Mouse (Mus musculus) CD4-positive naive resting alpha-beta T cell, adult 57 days (primary cell): ENCODE measurements around the gene Krtap4-9. TPM values are rescaled to one million over a fixed set of nuclear protein-coding genes. Genes with fewer than 3 reads are reported as not detected.

Source experiments
- total RNA-seq: library from RNA; stranded (reverse); gene quantifications from one replicate; pipeline ENCODE4 v1.2.4, GENCODE M21; 2023

The Krtap4-9 gene
- not detected for total RNA-seq

GRCm38 (mm10) chr11:99784900-99785299, at the start of gene Krtap4-9:
Gene Krtap4-9, plus strand, starts transcription at chr11:99785200.

GRCm38 (mm10) chr11:99772813-99773212, 12.2 kb upstream of the Krtap4-9 start, which contains the start of gene Gm11595:
Gene Gm11595, minus strand, starts transcription at chr11:99772913.

GRCm38 (mm10) chr11:99780604-99781003, 4.4 kb upstream of the Krtap4-9 start, which contains the start of gene Krtap4-8:
Gene Krtap4-8, minus strand, starts transcription at chr11:99780704.

GRCm38 (mm10) chr11:99793367-99793766, 8.4 kb downstream of the Krtap4-9 start, which contains the start of gene Gm11596:
Gene Gm11596, minus strand, starts transcription at chr11:99793467.

GRCm38 (mm10) chr11:99798832-99799231, 13.8 kb downstream of the Krtap4-9 start, which contains the start of gene Gm11569:
Gene Gm11569, minus strand, starts transcription at chr11:99798932.

GRCm38 (mm10) chr11:99804346-99804745, 19.3 kb downstream of the Krtap4-9 start, which contains the start of gene Gm11554:
Gene Gm11554, minus strand, starts transcription at chr11:99804446.

GRCm38 (mm10) chr11:99809792-99810191, 24.8 kb downstream of the Krtap4-9 start, which contains the start of gene Krtap4-13:
Gene Krtap4-13, minus strand, starts transcription at chr11:99809892.

GRCm38 (mm10) chr11:99815566-99815965, 30.6 kb downstream of the Krtap4-9 start, which contains the start of gene Gm11564:
Gene Gm11564, minus strand, starts transcription at chr11:99815666.

Other genes starting within 250 kb of the Krtap4-9 start
- gene Krt40, start 242.0 kb upstream of the Krtap4-9 start, total RNA-seq: not detected
- not detected for gene Krtap3-3, start 234.3 kb upstream of the Krtap4-9 start, total RNA-seq
- not detected for gene Krtap3-2, start 228.3 kb upstream of the Krtap4-9 start, total RNA-seq
- gene Gm11939, start 225.7 kb upstream of the Krtap4-9 start, total RNA-seq: not detected
- not detected for gene Krtap3-1, start 218.6 kb upstream of the Krtap4-9 start, total RNA-seq
- gene Krtap1-5, start 204.2 kb upstream of the Krtap4-9 start, total RNA-seq: not detected
- not detected for gene Krtap1-4, start 201.5 kb upstream of the Krtap4-9 start, total RNA-seq
- not detected for gene Krtap1-3, start 193.9 kb upstream of the Krtap4-9 start, total RNA-seq
- not detected for gene Krtap9-3, start 187.1 kb upstream of the Krtap4-9 start, total RNA-seq
- not detected for gene Gm11938, start 181.9 kb upstream of the Krtap4-9 start, total RNA-seq
- gene Gm11937, start 175.0 kb upstream of the Krtap4-9 start, total RNA-seq: not detected
- not detected for gene Krtap2-4, start 170.4 kb upstream of the Krtap4-9 start, total RNA-seq
- gene Gm11562, start 164.8 kb upstream of the Krtap4-9 start, total RNA-seq: not detected
- not detected for gene Krtap4-1, start 157.0 kb upstream of the Krtap4-9 start, total RNA-seq
- gene Krtap4-2, start 150.1 kb upstream of the Krtap4-9 start, total RNA-seq: not detected
- not detected for gene Krtap4-7, start 141.1 kb upstream of the Krtap4-9 start, total RNA-seq
- gene Gm11555, start 135.0 kb upstream of the Krtap4-9 start, total RNA-seq: not detected
- not detected for gene Gm11563, start 126.2 kb upstream of the Krtap4-9 start, total RNA-seq
- gene Krtap4-6, start 119.2 kb upstream of the Krtap4-9 start, total RNA-seq: not detected
- gene Gm14190, start 94.5 kb upstream of the Krtap4-9 start, total RNA-seq: not detected
- not detected for gene Gm14180, start 50.9 kb upstream of the Krtap4-9 start, total RNA-seq
- gene Gm11595, start 12.3 kb upstream of the Krtap4-9 start, total RNA-seq: not detected
- not detected for gene Krtap4-8, start 4.5 kb upstream of the Krtap4-9 start, total RNA-seq
- not detected for gene Gm11596, start 8.3 kb downstream of the Krtap4-9 start, total RNA-seq
- not detected for gene Gm11569, start 13.7 kb downstream of the Krtap4-9 start, total RNA-seq
- not detected for gene Gm11554, start 19.2 kb downstream of the Krtap4-9 start, total RNA-seq
- gene Krtap4-13, start 24.7 kb downstream of the Krtap4-9 start, total RNA-seq: not detected
- not detected for gene Gm11564, start 30.5 kb downstream of the Krtap4-9 start, total RNA-seq
- not detected for gene 2300003K06Rik, start 52.9 kb downstream of the Krtap4-9 start, total RNA-seq
- not detected for gene Krtap4-16, start 66.4 kb downstream of the Krtap4-9 start, total RNA-seq
- not detected for gene Gm11568, start 72.7 kb downstream of the Krtap4-9 start, total RNA-seq
- gene Gm11559, start 79.3 kb downstream of the Krtap4-9 start, total RNA-seq: not detected
- not detected for gene Krtap9-1, start 88.2 kb downstream of the Krtap4-9 start, total RNA-seq
- not detected for gene Gm11567, start 94.0 kb downstream of the Krtap4-9 start, total RNA-seq
- gene Krtap31-1, start 122.7 kb downstream of the Krtap4-9 start, total RNA-seq: not detected
- gene Gm11565, start 129.6 kb downstream of the Krtap4-9 start, total RNA-seq: not detected
- not detected for gene Krtap31-2, start 151.1 kb downstream of the Krtap4-9 start, total RNA-seq
- not detected for gene Krtap9-5, start 163.3 kb downstream of the Krtap4-9 start, total RNA-seq
- not detected for gene Krtap29-1, start 193.9 kb downstream of the Krtap4-9 start, total RNA-seq
- not detected for gene Krtap16-1, start 201.4 kb downstream of the Krtap4-9 start, total RNA-seq
- gene Krtap17-1, start 208.8 kb downstream of the Krtap4-9 start, total RNA-seq: not detected
- not detected for gene Krt33a, start 231.0 kb downstream of the Krtap4-9 start, total RNA-seq
- gene Krt33b, start 244.7 kb downstream of the Krtap4-9 start, total RNA-seq: not detected